Mouse (Mus musculus): ENCODE measurements around the gene Dnajc21. TPM values are rescaled to one million over a fixed set of nuclear protein-coding genes. Genes with fewer than 3 reads are reported as not detected.

The Dnajc21 gene
- polyA plus RNA-seq, 1 experiment from 2014 or later = 9.9 TPM

GRCm38 (mm10) chr15:10413656-10414055, 56.7 kb downstream of the Dnajc21 start:
- no peaks in the 10 kb centered on the region for H3K27me3 ChIP-seq (replicated peaks; ENCODE audit: control insufficient read depth, insufficient read depth, low read length)
- no peak overlapping the region for H3K9ac ChIP-seq (replicated peaks; ENCODE audit: low read depth, low read length)
- H3K27ac ChIP-seq (ENCODE audit: low read length) = no peak overlapping the region
- H3K36me3 ChIP-seq (ENCODE audit: control insufficient read depth, insufficient read depth) = no peaks in the 10 kb centered on the region
- no peak overlapping the region for H3K4me2 ChIP-seq (ENCODE audit: low read length)
- 79% methylated on average over 6 of the region's 6 CpGs for WGBS
- ATAC-seq = no peak
- no peaks in the 10 kb centered on the region for H3K9me3 ChIP-seq (ENCODE audit: control insufficient read depth, low read length)
- H3K4me1 ChIP-seq (replicated peaks; ENCODE audit: control insufficient read depth, insufficient read depth, low read length) = no peaks in the 10 kb centered on the region
- no peak overlapping the region for H3K4me3 ChIP-seq (replicated peaks; ENCODE audit: low read length)

GRCm38 (mm10) chr15:10410881-10411280, 59.4 kb downstream of the Dnajc21 start:
- no peaks in the 10 kb centered on the region for H3K9me3 ChIP-seq (ENCODE audit: control insufficient read depth, low read length)

GRCm38 (mm10) chr15:10409842-10410241, 60.5 kb downstream of the Dnajc21 start:
- Histone ChIP-seq H3K4me1 (replicated peaks; ENCODE audit: control insufficient read depth, insufficient read depth, low read length) (no peaks in the 10 kb centered on the region), H3K36me3 (ENCODE audit: control insufficient read depth, insufficient read depth) (no peaks in the 10 kb centered on the region), H3K27me3 (replicated peaks; ENCODE audit: control insufficient read depth, insufficient read depth, low read length) (no peaks in the 10 kb centered on the region), H3K4me2 (ENCODE audit: low read length) (no peak overlapping the region), H3K4me3 (replicated peaks; ENCODE audit: low read length) (no peak overlapping the region), H3K27ac (ENCODE audit: low read length) (no peak overlapping the region), H3K9me3 (ENCODE audit: control insufficient read depth, low read length) (no peaks in the 10 kb centered on the region), H3K9ac (replicated peaks; ENCODE audit: low read depth, low read length) (no peak overlapping the region)
- no peak for ATAC-seq
- 90% methylated on average over 3 of the region's 3 CpGs for WGBS

More at GRCm38 (mm10) chr15:10410881-10411280, 59.4 kb downstream of the Dnajc21 start:
- Histone ChIP-seq H3K36me3 (ENCODE audit: control insufficient read depth, insufficient read depth) (no peaks in the 10 kb centered on the region), H3K9ac (replicated peaks; ENCODE audit: low read depth, low read length) (no peak overlapping the region), H3K27me3 (replicated peaks; ENCODE audit: control insufficient read depth, insufficient read depth, low read length) (no peaks in the 10 kb centered on the region), H3K4me2 (ENCODE audit: low read length) (no peak overlapping the region), H3K4me1 (replicated peaks; ENCODE audit: control insufficient read depth, insufficient read depth, low read length) (no peaks in the 10 kb centered on the region), H3K4me3 (replicated peaks; ENCODE audit: low read length) (no peak overlapping the region), H3K27ac (ENCODE audit: low read length) (no peak overlapping the region)
- 87% methylated on average over 2 of the region's 2 CpGs for WGBS
- ATAC-seq = no peak

- WGBS = 46% methylated on average over 3 of the region's 3 CpGs
- ATAC-seq = peak; percentile 45; the same call in 1 of the 2 replicates
These were observed 69.9 kb downstream of the Dnajc21 start for GRCm38 (mm10) chr15:10400415-10400814.

DNA sequence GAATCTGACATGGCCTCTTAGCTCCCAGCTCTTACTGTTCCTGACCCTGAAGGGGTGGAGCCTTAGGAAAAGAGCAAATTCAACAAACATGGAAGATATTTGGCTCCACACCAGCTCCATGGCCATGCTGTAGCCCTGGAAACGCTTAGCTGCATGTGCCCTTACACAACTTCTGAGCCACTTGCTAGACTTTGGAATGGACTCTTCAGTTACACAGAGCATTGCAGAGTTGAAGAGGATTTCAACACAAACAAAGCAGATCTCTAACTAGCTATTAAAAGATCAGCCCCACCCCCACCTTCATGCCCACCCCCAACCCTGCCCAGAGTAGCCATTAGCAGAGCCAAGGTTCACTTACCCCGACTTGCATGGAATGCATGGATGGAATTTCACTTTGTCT, 70.5 kb downstream of the Dnajc21 start:
- H3K9ac ChIP-seq (replicated peaks; ENCODE audit: low read depth, low read length) = no peak overlapping the region
- H3K9me3 ChIP-seq (ENCODE audit: control insufficient read depth, low read length) = peaks cover 4% of the 10 kb centered on the region; the same call in 1 of the 2 replicates
- no peaks in the 10 kb centered on the region for H3K27me3 ChIP-seq (replicated peaks; ENCODE audit: control insufficient read depth, insufficient read depth, low read length)
- no peak overlapping the region for H3K4me3 ChIP-seq (replicated peaks; ENCODE audit: low read length)
- H3K4me2 ChIP-seq (ENCODE audit: low read length) = no peak overlapping the region
- WGBS = 57% methylated on average over 2 of the region's 2 CpGs
- no peaks in the 10 kb centered on the region for H3K4me1 ChIP-seq (replicated peaks; ENCODE audit: control insufficient read depth, insufficient read depth, low read length)
- ATAC-seq = no peak
- no peak overlapping the region for H3K27ac ChIP-seq (ENCODE audit: low read length)
- no peaks in the 10 kb centered on the region for H3K36me3 ChIP-seq (ENCODE audit: control insufficient read depth, insufficient read depth)

More at GRCm38 (mm10) chr15:10400415-10400814, 69.9 kb downstream of the Dnajc21 start:
- Histone ChIP-seq H3K4me3 (replicated peaks; ENCODE audit: low read length) (no peak overlapping the region), H3K9ac (replicated peaks; ENCODE audit: low read depth, low read length) (no peak overlapping the region), H3K4me1 (replicated peaks; ENCODE audit: control insufficient read depth, insufficient read depth, low read length) (no peaks in the 10 kb centered on the region), H3K36me3 (ENCODE audit: control insufficient read depth, insufficient read depth) (no peaks in the 10 kb centered on the region), H3K27me3 (replicated peaks; ENCODE audit: control insufficient read depth, insufficient read depth, low read length) (no peaks in the 10 kb centered on the region), H3K27ac (ENCODE audit: low read length) (no peak overlapping the region), H3K9me3 (ENCODE audit: control insufficient read depth, low read length) (peaks cover 4% of the 10 kb centered on the region; the same call in 1 of the 2 replicates), H3K4me2 (ENCODE audit: low read length) (no peak overlapping the region)

Other genes starting within 250 kb of the Dnajc21 start
- not detected in 2 replicates for gene Gm21973, start 145.1 kb downstream of the Dnajc21 start, polyA plus RNA-seq (2015; fragmentation: Nextera tagmentation; extraction: Ambion mirVana)
- not detected in 2 replicates for gene Agxt2, start 112.0 kb downstream of the Dnajc21 start, polyA plus RNA-seq (2015; fragmentation: Nextera tagmentation; extraction: Ambion mirVana)
- 67.6 and 77.0 TPM in 2 replicates for gene Brix1, start 15.4 kb upstream of the Dnajc21 start, polyA plus RNA-seq (2015; fragmentation: Nextera tagmentation; extraction: Ambion mirVana)
- gene Rad1, start 15.5 kb upstream of the Dnajc21 start, polyA plus RNA-seq (2015; fragmentation: Nextera tagmentation; extraction: Ambion mirVana) = 26.9 and 31.0 TPM in 2 replicates
- gene Ttc23l, start 88.2 kb upstream of the Dnajc21 start, polyA plus RNA-seq (2015; fragmentation: Nextera tagmentation; extraction: Ambion mirVana) = not detected in 2 replicates
- 33.3 and 40.0 TPM in 2 replicates for gene Rai14, start 244.1 kb upstream of the Dnajc21 start, polyA plus RNA-seq (2015; fragmentation: Nextera tagmentation; extraction: Ambion mirVana)

Data from forebrain, embryonic 16.5 days (tissue).